Mouse (Mus musculus): ENCODE data around the gene Bcl2l15. TPM values are rescaled to one million over a fixed set of nuclear protein-coding genes. Genes with fewer than 3 reads are reported as not detected.

The Bcl2l15 gene
- total RNA-seq, 1 experiment, result 1.4 TPM

DNA sequence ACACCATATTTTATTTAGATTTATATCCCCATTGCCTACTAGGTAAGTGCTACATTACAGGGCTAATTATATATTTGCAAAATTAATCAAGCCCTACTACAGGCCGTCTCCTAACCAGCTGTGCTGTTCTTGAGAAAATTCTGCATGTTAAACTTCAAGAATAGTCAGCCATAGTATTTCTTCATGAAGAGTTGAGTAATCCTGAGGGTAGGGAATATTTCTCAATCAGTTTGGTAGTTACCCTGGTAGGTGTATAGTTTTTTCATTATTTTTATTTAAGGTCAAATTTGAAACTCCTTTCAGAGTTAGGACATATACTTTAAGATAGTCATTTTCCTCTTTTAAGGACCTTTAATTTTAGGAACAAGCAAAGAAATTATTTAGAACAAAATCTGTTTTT lies 26.7 kb upstream of the Bcl2l15 start:
- Histone ChIP-seq H3K4me3 (ENCODE audit: insufficient read depth in 1 of 2, low read depth in 1 of 2, low read length in 2 of 2, poor library complexity in 1 of 2, severe bottlenecking in 1 of 2) (no peak overlapping the region), H3K9me3 (ENCODE audit: control insufficient read depth, insufficient read depth, low read depth, low read length) (no peaks in the 10 kb centered on the region), H3K36me3 (ENCODE audit: control insufficient read depth, insufficient read depth, low read length, poor library complexity, severe bottlenecking) (peaks cover 9% of the 10 kb centered on the region), H3K9ac (ENCODE audit: insufficient read depth, low read depth, low read length, poor library complexity, severe bottlenecking) (no peak overlapping the region), H3K4me1 (ENCODE audit: control insufficient read depth in 2 of 2, insufficient read depth in 2 of 2, low read length in 2 of 2, poor library complexity in 1 of 2) (no peaks in the 10 kb centered on the region; a peak in 1 of 4 replicates), H3K27ac (ENCODE audit: insufficient read depth, low read depth, low read length, poor library complexity, severe bottlenecking) (no peak overlapping the region)
- no peak for TF ChIP-seq CHD2 (IDR thresholded peaks at IDR 0.05; ENCODE audit: low read depth, low read length)
- in situ Hi-C loops (cut with MboI; ENCODE audit: low sequenced_read_pairs in 2 of 2, unreplicated experiment in 2 of 2), result no loop called here
- no peak for DNase-seq (ENCODE audit: low read depth, low spot score)

DNA sequence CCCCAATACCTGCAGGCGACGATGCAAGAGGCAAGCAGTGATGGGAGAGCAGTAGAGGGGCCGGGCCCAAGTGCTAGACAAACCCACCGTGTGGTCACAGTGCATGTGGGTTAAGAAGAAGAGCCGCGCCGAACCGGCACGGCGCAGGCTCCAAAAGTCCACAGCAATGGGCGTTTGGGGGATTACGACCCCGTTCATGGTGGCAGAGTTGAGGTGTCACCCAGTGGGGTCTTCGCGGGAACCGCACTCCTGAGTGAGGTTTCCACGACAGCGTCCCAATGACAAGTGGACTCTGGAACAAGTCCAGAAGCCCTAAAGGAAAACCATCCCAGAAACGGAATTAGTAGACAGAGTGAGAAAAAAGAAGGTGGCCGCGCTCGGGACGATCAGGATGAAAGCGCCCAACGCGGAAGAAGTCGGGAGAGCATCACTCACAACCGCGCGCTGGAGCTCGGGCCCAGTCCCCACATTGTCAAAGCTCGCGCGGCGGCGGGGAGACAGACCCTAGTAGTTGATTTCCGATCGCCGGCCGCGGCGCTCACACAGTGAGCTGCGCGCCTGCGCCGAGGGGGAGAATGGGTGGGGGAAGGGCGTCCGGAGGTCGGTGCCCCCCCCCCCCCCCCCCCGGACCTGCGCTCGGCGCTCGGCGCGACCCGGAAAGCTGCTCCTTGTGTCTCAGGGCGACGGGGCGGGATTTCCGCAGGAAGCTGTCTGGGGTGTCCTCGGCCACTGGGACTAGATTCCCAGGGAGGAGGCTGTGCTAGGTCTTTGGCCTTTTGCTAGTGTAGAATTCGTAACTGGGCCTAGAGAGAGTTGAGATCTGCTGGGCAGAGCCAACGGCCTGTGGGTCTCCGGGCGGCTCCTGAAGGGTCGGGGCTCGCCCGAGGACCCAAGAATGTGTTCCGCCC lies 23.3 kb upstream of the Bcl2l15 start, which contains the start of the genes Dclre1b, Ap4b1 and Gm43064:
Gene Dclre1b (minus strand): TSS at position 554 of the 908 bp plus-strand sequence.
Gene Ap4b1 (plus strand): TSS at position 630 of the 908 bp plus-strand sequence.
Gene Gm43064 (plus strand): TSS at position 683 of the 908 bp plus-strand sequence.
- in situ Hi-C loops (cut with MboI; ENCODE audit: low sequenced_read_pairs in 2 of 2, unreplicated experiment in 2 of 2), result no loop called here
- TF ChIP-seq CHD2 (IDR thresholded peaks at IDR 0.05; ENCODE audit: low read depth, low read length), result peak; percentile 55; the same call in 1 of the 2 replicates
- TF ChIP-seq HCFC1 (IDR thresholded peaks at IDR 0.05; ENCODE audit: borderline replicate concordance, insufficient read depth, low read length), result peak; percentile 67
- no peak for TF ChIP-seq ZNF384 (IDR thresholded peaks at IDR 0.05; ENCODE audit: low read depth, low read length)
- TF ChIP-seq MAFK (IDR thresholded peaks at IDR 0.05; ENCODE audit: insufficient read depth, low read depth, low read length), result no peak
- Histone ChIP-seq H3K9me3 (ENCODE audit: control insufficient read depth, insufficient read depth, low read depth, low read length) (no peaks in the 10 kb centered on the region), H3K27ac (ENCODE audit: insufficient read depth, low read depth, low read length, poor library complexity, severe bottlenecking) (peak within 1 kb of the TSS; percentile 37; the same call in 1 of the 2 replicates), H3K4me3 (ENCODE audit: insufficient read depth in 1 of 2, low read depth in 1 of 2, low read length in 2 of 2, poor library complexity in 1 of 2, severe bottlenecking in 1 of 2) (peak within 1 kb of the TSS; percentile 77 to 91), H3K9ac (ENCODE audit: insufficient read depth, low read depth, low read length, poor library complexity, severe bottlenecking) (peak within 1 kb of the TSS; percentile 85), H3K4me1 (ENCODE audit: control insufficient read depth in 2 of 2, insufficient read depth in 2 of 2, low read length in 2 of 2, poor library complexity in 1 of 2) (no peaks in the 10 kb centered on the region; a peak in 1 of 4 replicates), H3K36me3 (ENCODE audit: control insufficient read depth, insufficient read depth, low read length, poor library complexity, severe bottlenecking) (no peaks in the 10 kb centered on the region)
- DNase-seq (ENCODE audit: low read depth, low spot score), result peak; percentile 83

DNA sequence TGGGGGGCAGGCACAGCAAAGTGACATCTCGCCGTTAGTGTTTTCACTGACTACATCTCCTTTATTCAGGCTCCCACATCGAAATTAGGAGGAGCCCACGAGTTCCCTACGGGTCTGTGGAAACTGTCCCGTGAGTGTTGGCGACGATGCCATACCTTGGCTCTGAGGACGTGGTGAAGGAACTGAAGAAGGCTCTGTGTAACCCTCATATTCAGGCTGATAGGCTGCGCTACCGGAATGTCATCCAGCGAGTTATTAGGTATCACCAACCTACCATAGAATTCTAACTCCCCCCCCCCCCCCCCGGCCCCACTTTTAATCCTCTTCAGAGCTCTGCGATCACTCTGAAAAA lies 22.6 kb upstream of the Bcl2l15 start:
- no peaks in the 10 kb centered on the region for H3K36me3 ChIP-seq (ENCODE audit: control insufficient read depth, insufficient read depth, low read length, poor library complexity, severe bottlenecking)
- in situ Hi-C loops (cut with MboI; ENCODE audit: low sequenced_read_pairs in 2 of 2, unreplicated experiment in 2 of 2), result no loop called here
- no peaks in the 10 kb centered on the region for H3K9me3 ChIP-seq (ENCODE audit: control insufficient read depth, insufficient read depth, low read depth, low read length)
- H3K9ac ChIP-seq (ENCODE audit: insufficient read depth, low read depth, low read length, poor library complexity, severe bottlenecking), result peak overlapping the region; percentile 80
- H3K4me1 ChIP-seq (ENCODE audit: control insufficient read depth in 2 of 2, insufficient read depth in 2 of 2, low read length in 2 of 2, poor library complexity in 1 of 2), result no peaks in the 10 kb centered on the region; a peak in 1 of 4 replicates
- peak overlapping the region; percentile 37; the same call in 1 of the 2 replicates for H3K27ac ChIP-seq (ENCODE audit: insufficient read depth, low read depth, low read length, poor library complexity, severe bottlenecking)
- no peak for DNase-seq (ENCODE audit: low read depth, low spot score)
- TF ChIP-seq CHD2 (IDR thresholded peaks at IDR 0.05; ENCODE audit: low read depth, low read length) (no peak), ZC3H11A (IDR thresholded peaks at IDR 0.05; ENCODE audit: borderline replicate concordance, low read depth, low read length) (no peak), HCFC1 (IDR thresholded peaks at IDR 0.05; ENCODE audit: borderline replicate concordance, insufficient read depth, low read length) (no peak), MAFK (IDR thresholded peaks at IDR 0.05; ENCODE audit: insufficient read depth, low read depth, low read length) (no peak), ZNF384 (IDR thresholded peaks at IDR 0.05; ENCODE audit: low read depth, low read length) (no peak)
- peak overlapping the region; percentile 77 to 91 for H3K4me3 ChIP-seq (ENCODE audit: insufficient read depth in 1 of 2, low read depth in 1 of 2, low read length in 2 of 2, poor library complexity in 1 of 2, severe bottlenecking in 1 of 2)

DNA sequence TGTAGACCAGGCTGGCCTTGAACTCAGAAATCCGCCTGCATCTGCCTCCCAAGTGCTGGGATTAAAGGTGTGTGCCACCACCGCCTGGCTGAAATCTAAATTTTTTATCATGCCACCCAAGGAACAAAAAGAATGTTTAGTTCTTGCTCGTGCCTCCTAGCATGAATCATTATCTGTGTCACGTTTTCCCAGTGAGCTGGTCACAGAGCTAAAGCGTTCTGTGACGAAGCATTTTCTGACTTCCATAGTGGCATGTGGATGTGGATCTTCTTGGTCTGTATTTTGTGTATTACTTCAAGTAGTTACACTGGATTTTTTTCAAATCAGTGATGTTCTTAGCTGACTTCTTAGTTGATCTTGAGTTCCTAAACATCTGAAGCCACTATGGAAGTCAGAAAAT lies 21.4 kb upstream of the Bcl2l15 start:
- no peak for DNase-seq (ENCODE audit: low read depth, low spot score)
- in situ Hi-C loops (cut with MboI; ENCODE audit: low sequenced_read_pairs in 2 of 2, unreplicated experiment in 2 of 2), result no loop called here
- Histone ChIP-seq H3K9ac (ENCODE audit: insufficient read depth, low read depth, low read length, poor library complexity, severe bottlenecking) (no peak overlapping the region), H3K36me3 (ENCODE audit: control insufficient read depth, insufficient read depth, low read length, poor library complexity, severe bottlenecking) (no peaks in the 10 kb centered on the region), H3K9me3 (ENCODE audit: control insufficient read depth, insufficient read depth, low read depth, low read length) (no peaks in the 10 kb centered on the region), H3K4me1 (ENCODE audit: control insufficient read depth in 2 of 2, insufficient read depth in 2 of 2, low read length in 2 of 2, poor library complexity in 1 of 2) (no peaks in the 10 kb centered on the region; a peak in 1 of 4 replicates), H3K27ac (ENCODE audit: insufficient read depth, low read depth, low read length, poor library complexity, severe bottlenecking) (no peak overlapping the region), H3K4me3 (ENCODE audit: insufficient read depth in 1 of 2, low read depth in 1 of 2, low read length in 2 of 2, poor library complexity in 1 of 2, severe bottlenecking in 1 of 2) (no peak overlapping the region)
- TF ChIP-seq CHD2 (IDR thresholded peaks at IDR 0.05; ENCODE audit: low read depth, low read length) (no peak), HCFC1 (IDR thresholded peaks at IDR 0.05; ENCODE audit: borderline replicate concordance, insufficient read depth, low read length) (no peak)
